Mouse (Mus musculus) forebrain, embryonic 11.5 days (tissue): ENCODE measurements at regions not wholly inside any gene's neighbourhood (a gene's known extent, or its start where the extent isn't known, plus 50 kb on each side); places are given as distances from the start of the nearest gene placed in this dataset.

Experiments
- ATAC-seq: fragments of 200-750 bp; cut with Nextera tagmentation; replicated peaks from 2 replicates; pipeline ENCODE4 v1.8.0; 2017; ENCODE audit warnings: moderate TSS enrichment; ENCODE audit not compliant: low FRiP score
- DNase-seq: peaks from one replicate; pipeline ENCODE4 v3.0.0-alpha.2; 2017; ENCODE audit warnings: low spot score
- H3K27ac ChIP-seq: fragments of 300-500 bp; sonication (generic); 2 replicates; pipeline ENCODE4 v1.5.1; 2014; ENCODE audit warnings: low read depth, low read length
- H3K27me3 ChIP-seq: fragments of 300-500 bp; sonication (generic); 2 replicates; pipeline ENCODE4 v1.6.1; 2014; ENCODE audit warnings: mild to moderate bottlenecking, low read length, mixed read lengths; ENCODE audit not compliant: control insufficient read depth, insufficient read depth
- H3K36me3 ChIP-seq: fragments of 300-500 bp; sonication (generic); 2 replicates; pipeline ENCODE4 v1.6.1; 2014; ENCODE audit warnings: mild to moderate bottlenecking, low read length, moderate library complexity, mixed read lengths; ENCODE audit not compliant: control insufficient read depth, insufficient read depth
- H3K4me1 ChIP-seq: fragments of 300-500 bp; sonication (generic); replicated peaks from 2 replicates; pipeline ENCODE4 v1.6.1; 2014; ENCODE audit warnings: low read length, mixed read lengths; ENCODE audit not compliant: control insufficient read depth, insufficient read depth
- H3K4me2 ChIP-seq: fragments of 300-500 bp; sonication (generic); 2 replicates; pipeline ENCODE4 v1.6.1; 2014; ENCODE audit warnings: low read depth, mild to moderate bottlenecking, low read length, moderate library complexity, mixed read lengths; ENCODE audit not compliant: severe bottlenecking
- H3K4me3 ChIP-seq: fragments of 300-500 bp; sonication (generic); 2 replicates; pipeline ENCODE4 v1.5.1; 2014; ENCODE audit warnings: low read depth, low read length
- H3K9ac ChIP-seq: fragments of 300-500 bp; sonication (generic); 2 replicates; pipeline ENCODE4 v1.6.1; 2014; ENCODE audit warnings: low read length
- H3K9me3 ChIP-seq: fragments of 300-500 bp; sonication (generic); 2 replicates; pipeline ENCODE4 v1.6.1; 2016; ENCODE audit warnings: low read length, mixed read lengths; ENCODE audit not compliant: control insufficient read depth
- WGBS: fragments of 180-500 bp; shearing (Covaris S2); extraction: QIAGEN DNeasy Blood & Tissue Kit; methylation state at CpG from one replicate; pipeline ENCODE4 v1.1.7; 2014; 5-methylcytosine and 5-hydroxymethylcytosine counted together

DNA sequence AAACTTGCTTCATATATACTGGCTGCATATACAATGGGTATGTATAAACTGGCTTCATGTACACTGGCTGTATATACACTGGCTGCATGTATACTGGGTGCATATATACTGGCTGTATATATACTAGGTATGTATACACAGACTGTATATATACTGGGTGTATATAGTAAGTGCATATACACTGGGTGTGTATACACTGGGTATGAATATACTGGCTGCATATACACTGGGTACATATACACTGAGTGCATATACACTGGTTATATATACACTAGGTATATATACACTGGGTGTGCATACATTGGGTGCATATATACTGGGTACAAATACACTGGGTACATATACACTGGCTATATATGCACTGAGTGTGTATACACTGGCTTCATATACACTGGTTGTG is 196.9 kb upstream of the Fam241a start:
- no peak overlapping the region for H3K27ac ChIP-seq
- H3K4me1 ChIP-seq: no peaks in the 10 kb centered on the region
- no peak overlapping the region for H3K4me3 ChIP-seq
- no peak overlapping the region for H3K4me2 ChIP-seq
- H3K27me3 ChIP-seq: no peaks in the 10 kb centered on the region
- H3K9ac ChIP-seq: no peak overlapping the region
- DNase-seq (no peak), ATAC-seq (0 out of 2 replicates have a peak, but pooled peaks have one; percentile 30)
- no peaks in the 10 kb centered on the region for H3K36me3 ChIP-seq
- H3K9me3 ChIP-seq: no peaks in the 10 kb centered on the region

DNA sequence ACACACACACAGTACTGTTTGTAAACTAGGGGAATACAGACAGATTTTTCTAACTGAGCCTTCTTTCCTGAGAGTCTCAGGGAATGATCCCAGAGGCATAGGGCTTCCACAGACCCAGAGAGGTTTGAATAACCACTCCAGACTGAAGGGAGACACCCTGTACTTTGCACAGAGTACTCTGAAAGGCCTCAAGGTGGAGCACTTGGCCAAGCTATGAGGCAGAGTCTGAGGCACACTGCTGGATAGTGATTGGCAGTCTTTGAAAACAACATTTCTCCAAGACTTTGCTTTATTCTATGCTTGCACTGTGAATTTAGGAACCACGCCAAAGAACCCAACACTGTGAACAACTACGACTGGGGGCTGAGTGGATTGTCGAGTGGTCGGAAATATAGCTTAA is 192.1 kb upstream of the Fam241a start:
- H3K27me3 ChIP-seq: no peaks in the 10 kb centered on the region
- no peak overlapping the region for H3K4me2 ChIP-seq
- H3K4me1 ChIP-seq: no peaks in the 10 kb centered on the region
- no peaks in the 10 kb centered on the region for H3K36me3 ChIP-seq
- H3K9me3 ChIP-seq: no peaks in the 10 kb centered on the region
- DNase-seq (peak; percentile 63), ATAC-seq (peak; percentile 82)
- 46% methylated on average over 4 of the region's 4 CpGs for WGBS
- no peak overlapping the region for H3K9ac ChIP-seq
- H3K27ac ChIP-seq: no peak overlapping the region
- H3K4me3 ChIP-seq: no peak overlapping the region

- H3K9ac ChIP-seq: no peak overlapping the region
- H3K4me2 ChIP-seq: no peak overlapping the region
- H3K4me1 ChIP-seq: no peaks in the 10 kb centered on the region
- DNase-seq: no peak
- WGBS: 89% methylated on average over 10 of the region's 10 CpGs
- no peak overlapping the region for H3K4me3 ChIP-seq
- no peak overlapping the region for H3K27ac ChIP-seq
- H3K9me3 ChIP-seq: no peaks in the 10 kb centered on the region
- ATAC-seq: no peak
- no peaks in the 10 kb centered on the region for H3K36me3 ChIP-seq
- H3K27me3 ChIP-seq: no peaks in the 10 kb centered on the region
Observed at GRCm38 (mm10) chr3:128087163-128087562, 191.0 kb upstream of the Fam241a start.

DNA sequence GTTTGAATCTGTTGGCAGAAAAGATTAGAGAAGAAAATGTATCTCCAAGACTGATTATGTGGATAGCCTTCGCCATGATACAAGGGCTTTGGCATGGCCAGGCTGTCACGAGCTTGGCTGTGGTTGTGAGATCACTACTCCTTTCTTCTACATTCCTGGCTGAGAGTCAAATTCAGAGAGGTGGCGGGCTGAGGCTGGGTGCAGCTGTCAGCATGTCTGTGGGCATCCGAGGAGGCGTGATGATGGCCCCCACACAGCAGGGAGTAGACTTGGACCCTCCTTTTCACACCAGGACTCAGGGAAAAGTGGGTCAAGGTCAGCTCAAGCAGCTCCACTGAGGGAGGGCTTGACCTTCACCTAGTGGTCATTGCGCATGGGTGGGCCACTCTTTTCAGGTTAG is 186.3 kb upstream of the Fam241a start:
- DNase-seq (no peak), ATAC-seq (no peak)
- Histone ChIP-seq H3K9ac (no peak overlapping the region), H3K9me3 (no peaks in the 10 kb centered on the region), H3K4me2 (no peak overlapping the region), H3K36me3 (no peaks in the 10 kb centered on the region), H3K4me1 (no peaks in the 10 kb centered on the region), H3K4me3 (no peak overlapping the region), H3K27me3 (no peaks in the 10 kb centered on the region), H3K27ac (no peak overlapping the region)
- 89% methylated on average over 6 of the region's 6 CpGs for WGBS

- Histone ChIP-seq H3K36me3 (no peaks in the 10 kb centered on the region), H3K4me1 (no peaks in the 10 kb centered on the region), H3K4me3 (no peak overlapping the region), H3K9ac (no peak overlapping the region), H3K27me3 (no peaks in the 10 kb centered on the region), H3K27ac (no peak overlapping the region), H3K9me3 (no peaks in the 10 kb centered on the region), H3K4me2 (no peak overlapping the region)
- 79% methylated on average over 1 of the region's 1 CpGs for WGBS
- DNase-seq (no peak), ATAC-seq (no peak)
Observed at GRCm38 (mm10) chr3:128081430-128081829, 185.3 kb upstream of the Fam241a start.

DNA sequence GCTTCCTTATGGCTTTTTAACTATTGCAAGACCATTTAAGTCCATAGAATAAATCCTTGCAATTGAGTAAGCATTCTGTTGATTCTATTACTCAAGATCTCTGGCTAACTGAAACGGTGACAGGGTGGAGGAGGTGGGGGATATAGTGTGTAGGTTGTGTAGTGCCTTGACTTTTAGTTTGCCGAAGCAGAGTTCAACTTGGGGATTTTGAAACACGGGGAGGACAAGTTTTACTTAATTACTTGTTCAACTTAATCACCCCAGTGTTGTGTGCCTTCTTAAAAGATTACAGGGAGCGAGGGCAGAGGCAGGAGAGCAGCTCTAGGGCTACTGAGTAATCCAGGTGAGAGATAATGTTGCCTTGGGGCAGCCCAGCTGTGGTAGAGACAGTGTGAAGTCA is 171.7 kb upstream of the Fam241a start:
- Histone ChIP-seq H3K4me2 (no peak overlapping the region), H3K36me3 (no peaks in the 10 kb centered on the region), H3K4me3 (no peak overlapping the region), H3K4me1 (no peaks in the 10 kb centered on the region), H3K27ac (no peak overlapping the region), H3K9me3 (no peaks in the 10 kb centered on the region), H3K9ac (no peak overlapping the region), H3K27me3 (no peaks in the 10 kb centered on the region)
- no peak for DNase-seq
- WGBS: 77% methylated on average over 4 of the region's 4 CpGs
- no peak for ATAC-seq

- Histone ChIP-seq H3K36me3 (no peaks in the 10 kb centered on the region), H3K9ac (no peak overlapping the region), H3K4me2 (no peak overlapping the region), H3K9me3 (no peaks in the 10 kb centered on the region), H3K27ac (no peak overlapping the region), H3K4me1 (no peaks in the 10 kb centered on the region), H3K27me3 (no peaks in the 10 kb centered on the region), H3K4me3 (no peak overlapping the region)
- ATAC-seq (no peak), DNase-seq (no peak)
- WGBS: 85% methylated on average over 9 of the region's 9 CpGs
Observed at GRCm38 (mm10) chr3:128054031-128054430, 157.9 kb upstream of the Fam241a start.

- no peaks in the 10 kb centered on the region for H3K4me1 ChIP-seq
- WGBS: 88% methylated on average over 3 of the region's 3 CpGs
- H3K4me2 ChIP-seq: no peak overlapping the region
- H3K27ac ChIP-seq: no peak overlapping the region
- no peaks in the 10 kb centered on the region for H3K9me3 ChIP-seq
- H3K4me3 ChIP-seq: no peak overlapping the region
- H3K9ac ChIP-seq: no peak overlapping the region
- no peaks in the 10 kb centered on the region for H3K36me3 ChIP-seq
- H3K27me3 ChIP-seq: no peaks in the 10 kb centered on the region
- ATAC-seq: no peak
- no peak for DNase-seq
Observed at GRCm38 (mm10) chr3:128043709-128044108, 147.6 kb upstream of the Fam241a start.

- H3K36me3 ChIP-seq: no peaks in the 10 kb centered on the region
- no peak for ATAC-seq
- no peak overlapping the region for H3K4me2 ChIP-seq
- H3K9ac ChIP-seq: no peak overlapping the region
- H3K4me1 ChIP-seq: no peaks in the 10 kb centered on the region
- WGBS: 67% methylated on average over 12 of the region's 12 CpGs
- no peaks in the 10 kb centered on the region for H3K27me3 ChIP-seq
- no peak for DNase-seq
- no peaks in the 10 kb centered on the region for H3K9me3 ChIP-seq
- no peak overlapping the region for H3K4me3 ChIP-seq
- H3K27ac ChIP-seq: no peak overlapping the region
Observed at GRCm38 (mm10) chr3:128040407-128041115, 144.4 kb upstream of the Fam241a start.
